Mouse (Mus musculus) cerebellum, adult 2 months (tissue): ENCODE results near the gene Crb3. TPM values are rescaled to one million over a fixed set of nuclear protein-coding genes. Genes with fewer than 3 reads are reported as not detected.
"Not testable (repeated sequence)": the region's sequence is repeated elsewhere in the genome, so short reads cannot be mapped to it uniquely, and the experiment has no call there.

Experiments
- DNase-seq, 2 experiments: peaks; one replicate each; pipeline ENCODE4 v3.0.0; 2021
- H3K27ac ChIP-seq: fragments of 200-500 bp; 2 replicates; pipeline ENCODE4 v1.5.1; 2012; ENCODE audit warnings: low read length, control low read depth, inconsistent platforms; ENCODE audit not compliant: insufficient read depth
- H3K27me3 ChIP-seq: fragments of 200-500 bp; 2 replicates; pipeline ENCODE4 v1.6.1; 2012; ENCODE audit warnings: inconsistent platforms, mild to moderate bottlenecking, low read length, moderate library complexity; ENCODE audit not compliant: control insufficient read depth, insufficient read depth
- H3K4me1 ChIP-seq: fragments of 200-500 bp; 2 replicates; pipeline ENCODE4 v1.6.1; 2011; ENCODE audit warnings: low read length; ENCODE audit not compliant: control insufficient read depth, insufficient read depth
- H3K4me3 ChIP-seq: fragments of 200-500 bp; replicated peaks from 2 replicates; pipeline ENCODE3; 2011; ENCODE audit warnings: mild to moderate bottlenecking, low read depth, low read length, control low read depth; ENCODE audit not compliant: insufficient read depth
- CTCF ChIP-seq: fragments of 200-500 bp; IDR thresholded peaks from 2 replicates; pipeline ENCODE4 v1.5.1; 2011; ENCODE audit warnings: low read depth, mild to moderate bottlenecking, control low read depth, low read length, moderate library complexity, borderline replicate concordance; ENCODE audit not compliant: insufficient read depth
- POLR2A ChIP-seq: fragments of 200-500 bp; IDR thresholded peaks from 2 replicates; pipeline ENCODE4 v1.6.1; 2011; ENCODE audit warnings: low read length, control low read depth, borderline replicate concordance; ENCODE audit not compliant: insufficient read depth
- WGBS: fragments of 180-500 bp; shearing (Covaris S2); methylation state at CpG from one replicate; pipeline ENCODE4 v1.1.7; 2018; 5-methylcytosine and 5-hydroxymethylcytosine counted together
- polyA plus RNA-seq: library from polyadenylated mRNA; depleted of rRNA; stranded (reverse); fragments of >200 nt; gene quantifications from 2 replicates; pipeline ENCODE4 v1.2.3, GENCODE M21; 2012

Crb3 gene
- polyA plus RNA-seq, 1 experiment, result 2.8 TPM

DNA sequence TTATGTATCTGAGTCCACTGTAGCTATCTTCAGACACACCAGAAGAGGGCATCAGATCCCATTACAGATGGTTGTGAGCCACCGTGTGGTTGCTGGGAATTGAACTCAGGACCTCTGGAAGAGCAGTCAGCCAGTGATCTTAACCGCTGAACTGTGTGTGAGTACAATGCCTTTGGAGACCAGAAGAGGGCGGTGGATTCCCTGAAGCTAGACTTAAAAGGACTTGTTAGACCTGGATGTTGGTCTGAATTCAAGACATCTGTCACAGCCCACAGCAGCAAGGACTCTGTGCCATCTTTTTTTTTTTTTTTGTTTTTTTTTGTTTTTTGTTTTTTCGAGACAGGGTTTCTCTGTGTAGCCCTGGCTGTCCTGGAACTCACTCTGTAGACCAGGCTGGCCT, 7.2 kb upstream of the Crb3 start:
- DNase-seq, H3K27me3 ChIP-seq, H3K4me3 ChIP-seq, H3K4me1 ChIP-seq, H3K27ac ChIP-seq: not testable (repeated sequence)
- 78% methylated on average over 4 of the region's 4 CpGs for WGBS
- TF ChIP-seq CTCF, result peak; percentile 5; the same call in 1 of the 2 replicates

GRCm38 (mm10) chr17:57056246-57056645, 2.7 kb upstream of the Crb3 start:
- DNase-seq, result no peak
- Histone ChIP-seq H3K27ac (no peak overlapping the region), H3K27me3 (no peaks in the 10 kb centered on the region; the same call in 1 of the 2 replicates), H3K4me3 (no peak overlapping the region), H3K4me1 (peaks cover 8% of the 10 kb centered on the region)
- no peak for TF ChIP-seq POLR2A
- no peak for TF ChIP-seq CTCF
- 88% methylated on average over 3 of the region's 3 CpGs for WGBS

DNA sequence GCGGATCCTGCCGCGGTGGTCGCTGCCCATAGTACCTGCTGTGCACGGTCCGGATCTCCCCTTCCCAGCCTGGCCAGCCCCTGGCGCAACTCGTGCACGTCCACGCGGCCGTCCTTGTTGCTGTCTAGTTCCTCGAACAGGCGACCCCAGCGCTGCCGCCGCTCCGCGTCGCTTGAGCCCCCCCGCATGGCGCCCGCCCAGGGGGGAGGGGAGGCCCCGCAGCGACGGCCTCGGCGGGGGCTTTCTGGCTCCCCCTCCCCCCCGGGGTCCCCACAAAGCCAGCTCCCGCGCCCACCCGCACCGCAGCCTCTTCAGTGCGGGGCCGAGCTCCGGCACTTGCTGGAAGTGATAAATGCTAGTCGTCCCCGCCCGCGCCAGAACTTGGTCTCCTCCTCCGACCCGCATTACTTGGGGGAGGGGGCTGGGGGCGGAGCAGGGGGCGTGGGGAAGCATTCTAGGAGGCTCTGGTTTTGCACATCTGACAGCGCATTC, 627 bp downstream of the Crb3 start, which contains the start of gene Slc25a23:
Gene Slc25a23, minus strand, starts transcription at position 378 of the 492 bp plus-strand sequence.
- under 1% methylated on average over 39 of the region's 45 CpGs for WGBS
- TF ChIP-seq CTCF (no peak), POLR2A (no peak)
- peak within 1 kb of the TSS; percentile 84 for H3K27ac ChIP-seq
- peaks cover 12% of the 10 kb centered on the region for H3K4me1 ChIP-seq
- H3K4me3 ChIP-seq, result peak within 1 kb of the TSS; percentile 93
- DNase-seq, result peak; percentile 77
- H3K27me3 ChIP-seq, result no peaks in the 10 kb centered on the region

DNA sequence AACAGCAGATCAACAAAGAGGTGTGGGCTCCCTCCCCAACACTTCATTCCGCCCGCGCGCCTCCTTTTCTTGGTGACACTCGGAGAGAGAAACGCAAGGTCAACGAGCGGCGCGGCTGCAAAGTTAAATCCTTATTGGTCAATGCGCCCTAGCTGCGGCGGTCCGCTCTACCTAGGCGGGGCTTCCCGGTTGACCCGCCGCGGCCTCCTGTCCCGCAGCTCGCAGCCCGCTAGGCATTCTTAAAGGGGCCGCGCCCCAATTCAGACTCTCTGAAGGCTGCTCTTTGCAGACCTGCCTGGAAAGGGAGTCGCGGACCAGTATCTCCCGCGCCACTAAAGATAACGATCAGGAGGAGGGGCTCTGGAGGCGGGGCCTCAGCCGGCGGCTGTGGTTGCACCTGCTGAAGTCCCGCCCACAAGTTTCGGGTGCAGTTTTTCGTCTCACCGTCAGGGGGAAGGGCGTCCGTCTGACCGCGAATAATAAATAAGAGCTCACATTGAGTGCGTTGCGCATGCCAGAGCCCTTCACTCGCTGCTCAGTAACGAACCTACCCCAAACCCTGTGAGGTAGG, 1.4 kb downstream of the Crb3 start:
- DNase-seq, result peak; percentile 98 to 99
- peaks cover 9% of the 10 kb centered on the region for H3K4me1 ChIP-seq
- TF ChIP-seq POLR2A (peak; percentile 53; the same call in 1 of the 2 replicates), CTCF (peak; percentile 78)
- H3K4me3 ChIP-seq, result peak overlapping the region; percentile 93
- H3K27ac ChIP-seq, result peak overlapping the region; percentile 81
- no peaks in the 10 kb centered on the region for H3K27me3 ChIP-seq
- WGBS, result under 1% methylated on average over 44 of the region's 44 CpGs

GRCm38 (mm10) chr17:57061069-57061468, 2.2 kb downstream of the Crb3 start:
- DNase-seq, result peak in 1 of 2 experiments; percentile 45
- 46% methylated on average over 10 of the region's 10 CpGs for WGBS
- TF ChIP-seq POLR2A (no peak), CTCF (no peak)
- no peak overlapping the region for H3K27ac ChIP-seq
- H3K27me3 ChIP-seq, result no peaks in the 10 kb centered on the region
- peak overlapping the region; percentile 20 for H3K4me3 ChIP-seq
- H3K4me1 ChIP-seq, result peaks cover 9% of the 10 kb centered on the region

GRCm38 (mm10) chr17:57062011-57062521, 3.2 kb downstream of the Crb3 start:
- Histone ChIP-seq H3K4me1 (peaks cover 9% of the 10 kb centered on the region), H3K27me3 (no peaks in the 10 kb centered on the region), H3K4me3 (peak overlapping the region; percentile 48), H3K27ac (no peak overlapping the region)
- TF ChIP-seq CTCF, result no peak
- no peak for TF ChIP-seq POLR2A
- under 1% methylated on average over 39 of the region's 39 CpGs for WGBS
- peak; percentile 53 to 55 for DNase-seq

GRCm38 (mm10) chr17:57062548-57062947, 3.6 kb downstream of the Crb3 start:
- Histone ChIP-seq H3K27me3 (no peaks in the 10 kb centered on the region), H3K4me1 (peaks cover 9% of the 10 kb centered on the region), H3K4me3 (peak overlapping the region; percentile 48), H3K27ac (no peak overlapping the region)
- no peak for DNase-seq
- 5% methylated on average over 22 of the region's 22 CpGs for WGBS
- no peak for TF ChIP-seq POLR2A

DNA sequence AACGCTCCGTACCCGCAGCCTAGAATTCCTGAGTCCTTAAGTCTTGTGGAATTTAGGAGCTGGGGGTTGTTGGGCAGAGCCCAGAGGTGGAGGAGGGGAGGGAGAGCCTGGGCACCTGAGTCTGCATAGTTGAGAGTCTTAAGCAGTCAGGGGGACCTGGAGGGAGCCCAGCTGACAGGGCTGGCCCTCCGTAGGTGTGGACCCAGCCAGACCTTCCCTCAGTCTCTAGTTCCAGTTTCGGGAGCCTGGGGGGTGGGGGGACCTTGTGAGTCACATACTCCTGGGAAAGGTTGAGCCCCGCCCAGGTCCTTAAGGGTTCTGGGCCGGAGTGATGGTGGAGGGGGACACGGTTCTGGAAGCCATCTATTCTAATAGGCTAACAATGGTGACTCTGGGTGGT, 4.1 kb downstream of the Crb3 start:
- Histone ChIP-seq H3K4me3 (no peak overlapping the region), H3K27me3 (no peaks in the 10 kb centered on the region), H3K4me1 (peaks cover 9% of the 10 kb centered on the region), H3K27ac (no peak overlapping the region)
- 46% methylated on average over 8 of the region's 8 CpGs for WGBS
- no peak for DNase-seq
- TF ChIP-seq POLR2A, result no peak
- TF ChIP-seq CTCF, result no peak
